Mouse (Mus musculus) heart, embryonic 12.5 days (tissue): ENCODE data around the gene Ptchd4. TPM values are rescaled to one million over a fixed set of nuclear protein-coding genes. Genes with fewer than 3 reads are reported as not detected.
A peak's percentile ranks its signal among the peaks of the same experiment; 100 is the strongest.

Experiments
- ATAC-seq: fragments of 200-750 bp; cut with Nextera tagmentation; 2 replicates; pipeline ENCODE4 v1.8.0; 2017; ENCODE audit warnings: moderate TSS enrichment, moderate library complexity; ENCODE audit not compliant: insufficient number of reproducible peaks, low FRiP score
- H3K27ac ChIP-seq: fragments of 300-500 bp; sonication (generic); 2 replicates; pipeline ENCODE4 v1.5.1; 2016; ENCODE audit warnings: mild to moderate bottlenecking, moderate library complexity; ENCODE audit not compliant: poor library complexity, severe bottlenecking
- H3K27me3 ChIP-seq: fragments of 300-500 bp; sonication (generic); replicated peaks from 2 replicates; pipeline ENCODE4 v1.6.1; 2016; ENCODE audit warnings: mild to moderate bottlenecking, moderate library complexity
- H3K36me3 ChIP-seq: fragments of 300-500 bp; sonication (generic); 2 replicates; pipeline ENCODE4 v1.6.1; 2016; ENCODE audit warnings: mild to moderate bottlenecking, moderate library complexity
- H3K4me1 ChIP-seq: fragments of 300-500 bp; sonication (generic); replicated peaks from 2 replicates; pipeline ENCODE4 v1.6.1; 2016; ENCODE audit warnings: mild to moderate bottlenecking
- H3K4me2 ChIP-seq: fragments of 300-500 bp; sonication (generic); 2 replicates; pipeline ENCODE4 v1.6.1; 2016; ENCODE audit warnings: mild to moderate bottlenecking, moderate library complexity
- H3K4me3 ChIP-seq: fragments of 300-500 bp; sonication (generic); 2 replicates; pipeline ENCODE4 v1.5.1; 2016; ENCODE audit warnings: mild to moderate bottlenecking
- H3K9ac ChIP-seq: fragments of 300-500 bp; sonication (generic); 2 replicates; pipeline ENCODE4 v1.6.1; 2016; ENCODE audit warnings: mild to moderate bottlenecking, moderate library complexity
- H3K9me3 ChIP-seq: fragments of 300-500 bp; sonication (generic); replicated peaks from 2 replicates; pipeline ENCODE4 v1.6.1; 2016; ENCODE audit warnings: mild to moderate bottlenecking, moderate library complexity
- WGBS: fragments of 180-500 bp; shearing (Covaris S2); methylation state at CpG from one replicate; pipeline ENCODE4 v1.1.7; 2016; 5-methylcytosine and 5-hydroxymethylcytosine counted together
- polyA plus RNA-seq: library from polyadenylated mRNA; unstranded; fragments of >200 nt; fragmentation: Nextera tagmentation; extraction: Ambion mirVana; gene quantifications from 2 replicates; pipeline ENCODE4 v1.2.1, GENCODE M21; 2016

Gene Ptchd4
- polyA plus RNA-seq, 1 experiment from 2014 or later = 0.17 TPM

- H3K27ac ChIP-seq = no peak overlapping the region
- H3K4me2 ChIP-seq = no peak overlapping the region
- no peak overlapping the region for H3K9ac ChIP-seq
- no peaks in the 10 kb centered on the region for H3K36me3 ChIP-seq
- H3K27me3 ChIP-seq = no peaks in the 10 kb centered on the region
- H3K4me1 ChIP-seq = no peaks in the 10 kb centered on the region
- no peak for ATAC-seq
- no peak overlapping the region for H3K4me3 ChIP-seq
- no peaks in the 10 kb centered on the region for H3K9me3 ChIP-seq
Measured at GRCm38 (mm10) chr17:42310136-42310535, 5.6 kb upstream of the Ptchd4 start.

GRCm38 (mm10) chr17:42316612-42316982, 850 bp downstream of the Ptchd4 start:
- H3K27ac ChIP-seq = no peak overlapping the region
- 1% methylated on average over 22 of the region's 22 CpGs for WGBS
- H3K4me1 ChIP-seq = peaks cover 5% of the 10 kb centered on the region; the same call in 1 of the 2 replicates
- peaks cover 27% of the 10 kb centered on the region for H3K27me3 ChIP-seq
- H3K4me2 ChIP-seq = peak overlapping the region; percentile 99
- no peaks in the 10 kb centered on the region for H3K36me3 ChIP-seq
- peak overlapping the region; percentile 61 for H3K9ac ChIP-seq
- H3K9me3 ChIP-seq = no peaks in the 10 kb centered on the region
- ATAC-seq = peak; percentile 25
- H3K4me3 ChIP-seq = peak overlapping the region; percentile 67

DNA sequence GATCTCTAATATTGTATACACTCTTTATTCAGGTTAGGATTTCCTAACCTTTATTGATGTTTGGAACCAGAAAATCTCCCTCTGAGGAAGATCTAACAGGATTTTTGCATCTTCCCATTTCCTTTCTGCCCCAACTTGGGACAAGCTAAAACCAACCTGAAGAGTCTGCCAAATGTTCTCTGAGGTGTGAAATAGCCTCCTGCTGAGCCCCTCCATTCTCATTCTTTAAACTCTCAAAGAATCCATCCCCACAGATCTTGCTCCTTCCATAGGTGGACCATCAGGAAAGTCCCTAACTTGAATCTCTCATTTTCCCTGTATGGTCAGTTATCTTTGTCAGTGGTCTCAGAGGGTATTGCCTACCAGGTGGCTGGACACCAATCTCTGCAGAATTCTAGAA, 20.0 kb downstream of the Ptchd4 start:
- Histone ChIP-seq H3K27ac (no peak overlapping the region), H3K9ac (no peak overlapping the region), H3K4me1 (no peaks in the 10 kb centered on the region), H3K36me3 (no peaks in the 10 kb centered on the region), H3K9me3 (no peaks in the 10 kb centered on the region), H3K4me2 (no peak overlapping the region), H3K27me3 (no peaks in the 10 kb centered on the region), H3K4me3 (no peak overlapping the region)
- no peak for ATAC-seq

GRCm38 (mm10) chr17:42336571-42336970, 20.8 kb downstream of the Ptchd4 start:
- no peak overlapping the region for H3K27ac ChIP-seq
- no peak overlapping the region for H3K4me2 ChIP-seq
- no peaks in the 10 kb centered on the region for H3K27me3 ChIP-seq
- no peak for ATAC-seq
- WGBS = 68% methylated on average over 6 of the region's 6 CpGs
- no peaks in the 10 kb centered on the region for H3K9me3 ChIP-seq
- no peaks in the 10 kb centered on the region for H3K36me3 ChIP-seq
- H3K9ac ChIP-seq = no peak overlapping the region
- H3K4me1 ChIP-seq = no peaks in the 10 kb centered on the region
- no peak overlapping the region for H3K4me3 ChIP-seq

GRCm38 (mm10) chr17:42346027-42346426, 30.3 kb downstream of the Ptchd4 start:
- Histone ChIP-seq H3K27ac (no peak overlapping the region), H3K9me3 (no peaks in the 10 kb centered on the region), H3K4me1 (no peaks in the 10 kb centered on the region), H3K4me3 (no peak overlapping the region), H3K36me3 (no peaks in the 10 kb centered on the region), H3K9ac (no peak overlapping the region), H3K27me3 (no peaks in the 10 kb centered on the region), H3K4me2 (no peak overlapping the region)
- no peak for ATAC-seq

DNA sequence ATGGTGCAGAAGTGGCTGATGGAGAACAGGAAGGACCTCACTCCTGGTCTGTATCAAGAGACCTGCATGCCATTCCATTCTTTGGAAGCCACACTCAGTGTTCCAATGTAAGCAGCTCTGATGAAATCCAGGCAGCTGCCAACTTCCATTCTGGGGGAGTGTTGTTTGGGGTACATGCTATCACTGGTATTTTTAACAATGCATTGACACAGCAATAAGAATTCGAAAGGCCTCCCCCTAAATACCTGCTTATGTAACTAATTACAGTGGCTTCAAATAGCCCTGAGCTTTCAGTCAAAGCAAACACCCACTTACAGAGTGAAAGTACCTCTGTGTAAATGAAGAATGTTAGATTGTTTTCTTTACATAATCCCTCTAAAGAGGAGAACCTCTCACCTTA, 42.7 kb downstream of the Ptchd4 start:
- WGBS = 47% methylated on average over 1 of the region's 1 CpGs
- no peak overlapping the region for H3K27ac ChIP-seq
- no peaks in the 10 kb centered on the region for H3K4me1 ChIP-seq
- no peak overlapping the region for H3K9ac ChIP-seq
- no peak overlapping the region for H3K4me3 ChIP-seq
- H3K36me3 ChIP-seq = no peaks in the 10 kb centered on the region
- no peaks in the 10 kb centered on the region for H3K9me3 ChIP-seq
- no peak overlapping the region for H3K4me2 ChIP-seq
- no peaks in the 10 kb centered on the region for H3K27me3 ChIP-seq
- ATAC-seq = no peak

- Histone ChIP-seq H3K4me1 (no peaks in the 10 kb centered on the region), H3K27me3 (no peaks in the 10 kb centered on the region), H3K9ac (no peak overlapping the region), H3K27ac (no peak overlapping the region), H3K36me3 (no peaks in the 10 kb centered on the region), H3K4me3 (no peak overlapping the region), H3K9me3 (no peaks in the 10 kb centered on the region), H3K4me2 (no peak overlapping the region)
- 63% methylated on average over 6 of the region's 6 CpGs for WGBS
- ATAC-seq = no peak
Measured at GRCm38 (mm10) chr17:42363085-42363710, 47.5 kb downstream of the Ptchd4 start.

- 57% methylated on average over 1 of the region's 1 CpGs for WGBS
- ATAC-seq = no peak
- no peak overlapping the region for H3K27ac ChIP-seq
- H3K36me3 ChIP-seq = no peaks in the 10 kb centered on the region
- no peaks in the 10 kb centered on the region for H3K4me1 ChIP-seq
- no peak overlapping the region for H3K4me2 ChIP-seq
- H3K9ac ChIP-seq = no peak overlapping the region
- H3K27me3 ChIP-seq = no peaks in the 10 kb centered on the region
- no peaks in the 10 kb centered on the region for H3K9me3 ChIP-seq
- no peak overlapping the region for H3K4me3 ChIP-seq
Measured at GRCm38 (mm10) chr17:42364716-42365115, 49.0 kb downstream of the Ptchd4 start.

- no peak for ATAC-seq
- H3K4me2 ChIP-seq = no peak overlapping the region
- H3K9me3 ChIP-seq = 0 out of 2 replicates have a peak, but pooled peaks cover 4% of the 10 kb centered on the region
- no peaks in the 10 kb centered on the region for H3K27me3 ChIP-seq
- no peaks in the 10 kb centered on the region for H3K36me3 ChIP-seq
- no peak overlapping the region for H3K27ac ChIP-seq
- H3K9ac ChIP-seq = no peak overlapping the region
- no peaks in the 10 kb centered on the region for H3K4me1 ChIP-seq
- no peak overlapping the region for H3K4me3 ChIP-seq
- WGBS = 87% methylated on average over 4 of the region's 4 CpGs
Measured at GRCm38 (mm10) chr17:42374881-42375280, 59.1 kb downstream of the Ptchd4 start.

GRCm38 (mm10) chr17:42393086-42393485, 77.3 kb downstream of the Ptchd4 start:
- no peak overlapping the region for H3K4me2 ChIP-seq
- ATAC-seq = no peak
- no peak overlapping the region for H3K4me3 ChIP-seq
- H3K9ac ChIP-seq = no peak overlapping the region
- H3K4me1 ChIP-seq = no peaks in the 10 kb centered on the region
- H3K27ac ChIP-seq = no peak overlapping the region
- no peaks in the 10 kb centered on the region for H3K27me3 ChIP-seq
- H3K9me3 ChIP-seq = no peaks in the 10 kb centered on the region
- H3K36me3 ChIP-seq = no peaks in the 10 kb centered on the region

- H3K27ac ChIP-seq = no peak overlapping the region
- no peak overlapping the region for H3K4me2 ChIP-seq
- H3K4me1 ChIP-seq = no peaks in the 10 kb centered on the region
- H3K36me3 ChIP-seq = no peaks in the 10 kb centered on the region
- no peak overlapping the region for H3K9ac ChIP-seq
- no peak for ATAC-seq
- WGBS = 78% methylated on average over 3 of the region's 3 CpGs
- no peaks in the 10 kb centered on the region for H3K27me3 ChIP-seq
- no peak overlapping the region for H3K4me3 ChIP-seq
- H3K9me3 ChIP-seq = no peaks in the 10 kb centered on the region
Measured at GRCm38 (mm10) chr17:42395299-42395698, 79.6 kb downstream of the Ptchd4 start.

- no peak overlapping the region for H3K27ac ChIP-seq
- H3K36me3 ChIP-seq = no peaks in the 10 kb centered on the region
- no peak overlapping the region for H3K4me3 ChIP-seq
- WGBS = 70% methylated on average over 1 of the region's 1 CpGs
- ATAC-seq = no peak
- no peak overlapping the region for H3K4me2 ChIP-seq
- H3K27me3 ChIP-seq = no peaks in the 10 kb centered on the region
- no peaks in the 10 kb centered on the region for H3K4me1 ChIP-seq
- H3K9ac ChIP-seq = no peak overlapping the region
- 0 out of 2 replicates have a peak, but pooled peaks cover 3% of the 10 kb centered on the region for H3K9me3 ChIP-seq
Measured at GRCm38 (mm10) chr17:42418449-42418848, 102.7 kb downstream of the Ptchd4 start.
